Mouse (Mus musculus): ENCODE results near the gene Gm17174. TPM values are rescaled to one million over a fixed set of nuclear protein-coding genes. Genes with fewer than 3 reads are reported as not detected.

The Gm17174 gene
- not detected in 2 replicates for polyA plus RNA-seq (2012; rRNA removed)

GRCm38 (mm10) chr14:51592039-51592438 lies at the start of gene Gm17174:
Gene Gm17174 (minus strand): TSS chr14:51592139.

GRCm38 (mm10) chr14:51635566-51635965 lies 43.6 kb upstream of the Gm17174 start, which contains the start of gene Gm4181:
Gene Gm4181 (minus strand): TSS chr14:51635666.

GRCm38 (mm10) chr14:51611210-51611609 lies 19.3 kb upstream of the Gm17174 start, which contains the start of gene Gm17078:
Gene Gm17078 (minus strand): TSS chr14:51611310.

GRCm38 (mm10) chr14:51573963-51574362 lies 18.0 kb downstream of the Gm17174 start, which contains the start of gene Gm17175:
Gene Gm17175 (minus strand): TSS chr14:51574063.

GRCm38 (mm10) chr14:51552490-51552889 lies 39.4 kb downstream of the Gm17174 start, which contains the start of gene Gm5622:
Gene Gm5622 (plus strand): TSS chr14:51552790.

Other genes starting within 250 kb of the Gm17174 start
- not detected in 2 replicates for gene Gm7247, start 230.4 kb downstream of the Gm17174 start, polyA plus RNA-seq (2012; rRNA removed)
- not detected in 2 replicates for gene Vmn2r88, start 181.3 kb downstream of the Gm17174 start, polyA plus RNA-seq (2012; rRNA removed)
- gene Vmn2r89, start 140.3 kb downstream of the Gm17174 start, polyA plus RNA-seq (2012; rRNA removed), result not detected in 2 replicates
- not detected in 2 replicates for gene Gm5622, start 39.3 kb downstream of the Gm17174 start, polyA plus RNA-seq (2012; rRNA removed)
- not detected in 2 replicates for gene Gm17175, start 18.1 kb downstream of the Gm17174 start, polyA plus RNA-seq (2012; rRNA removed)
- gene Gm17078, start 19.2 kb upstream of the Gm17174 start, polyA plus RNA-seq (2012; rRNA removed), result not detected in 2 replicates
- not detected in 2 replicates for gene Gm4181, start 43.5 kb upstream of the Gm17174 start, polyA plus RNA-seq (2012; rRNA removed)
- gene Gm17079, start 103.3 kb upstream of the Gm17174 start, polyA plus RNA-seq (2012; rRNA removed), result not detected in 2 replicates
- gene Gm5800, start 125.0 kb upstream of the Gm17174 start, polyA plus RNA-seq (2012; rRNA removed), result not detected in 2 replicates
- gene Ang4, start 181.5 kb upstream of the Gm17174 start, polyA plus RNA-seq (2012; rRNA removed), result not detected in 2 replicates
- not detected in 2 replicates for gene AY358078, start 207.9 kb upstream of the Gm17174 start, polyA plus RNA-seq (2012; rRNA removed)